Mouse (Mus musculus) G1E (cell line): ENCODE results near the gene Grm7.

ENCODE experiments used
- CTCF ChIP-seq: IDR thresholded peaks from 2 replicates; pipeline ENCODE4 v1.5.1; 2012; ENCODE audit warnings: low read depth, low read length, inconsistent platforms, mixed read lengths
- GATA1 ChIP-seq: IDR thresholded peaks from 2 replicates; pipeline ENCODE4 v1.6.1; 2012; ENCODE audit warnings: borderline replicate concordance, low read length, inconsistent platforms, mixed read lengths
- GATA2 ChIP-seq: IDR thresholded peaks from 2 replicates; pipeline ENCODE4 v1.6.1; 2012; ENCODE audit warnings: low read depth, low read length, inconsistent platforms, borderline replicate concordance
- POLR2AphosphoS5 ChIP-seq: IDR thresholded peaks from 2 replicates; pipeline ENCODE4 v1.6.1; 2012; ENCODE audit warnings: low read depth, low read length, inconsistent platforms; ENCODE audit not compliant: insufficient replicate concordance
- TAL1 ChIP-seq: conservative IDR thresholded peaks from 2 replicates; pipeline ENCODE4 v1.6.1; 2012; ENCODE audit warnings: low read depth, low read length, inconsistent platforms, mixed read lengths

DNA sequence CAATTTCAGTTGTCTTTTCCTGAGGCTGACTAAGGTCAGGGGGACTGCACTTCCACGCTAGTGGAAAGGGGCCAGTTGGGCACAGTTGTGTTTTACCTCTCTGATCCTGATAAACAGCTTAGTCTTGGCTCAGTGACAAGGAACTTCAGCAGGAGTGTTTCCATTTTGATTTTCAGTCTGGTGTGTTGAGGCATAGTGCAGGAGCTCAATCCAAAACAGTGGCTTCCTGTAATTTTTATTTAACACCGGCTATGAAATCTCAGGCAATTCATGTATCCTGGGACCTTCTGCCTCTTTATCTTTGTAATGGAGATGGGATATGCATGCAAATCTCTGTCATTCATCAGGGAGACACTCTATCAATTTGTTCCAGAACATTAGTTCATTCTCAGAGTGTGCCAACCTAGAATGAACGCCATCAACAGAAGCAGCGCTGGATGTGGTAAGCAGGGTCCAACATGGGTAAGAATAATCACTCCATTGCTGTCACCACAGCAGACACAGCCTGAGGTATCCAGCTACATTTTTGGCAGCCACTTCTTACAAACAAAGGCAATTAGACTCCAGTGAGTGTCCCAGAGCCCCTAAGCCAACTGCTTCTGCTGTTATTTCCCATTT is 926.2 kb downstream of the Grm7 start:
- TF ChIP-seq CTCF: no peak
- TF ChIP-seq GATA2: no peak
- no peak for TF ChIP-seq TAL1
- no peak for TF ChIP-seq GATA1
- no peak for TF ChIP-seq POLR2AphosphoS5
